Mouse (Mus musculus): ENCODE measurements around the gene Atp6v0a1. TPM values are rescaled to one million over a fixed set of nuclear protein-coding genes. Genes with fewer than 3 reads are reported as not detected.

Gene Atp6v0a1
- total and polyA plus RNA-seq, 2 experiments = 21.5 to 37.7 TPM

DNA sequence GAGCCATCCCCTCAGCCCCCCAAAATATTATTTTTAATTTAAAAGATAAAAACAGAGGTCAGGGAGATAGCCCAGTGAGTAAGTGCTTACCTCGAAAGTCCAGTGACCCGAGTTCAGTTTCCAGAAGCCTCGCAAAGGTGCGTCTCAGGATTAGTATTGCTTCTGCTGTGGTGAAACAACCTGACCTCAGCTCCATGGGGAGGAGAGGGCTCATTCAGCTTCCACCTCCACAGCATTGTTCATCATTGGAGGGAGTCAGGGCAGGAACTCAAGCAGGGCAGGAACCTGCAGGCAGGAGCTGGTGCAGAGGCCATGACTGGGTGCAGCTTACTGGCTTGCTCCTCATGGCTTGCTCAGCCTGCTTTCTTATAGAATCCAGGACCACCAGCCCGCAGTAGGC is 51.8 kb downstream of the Atp6v0a1 start:
- H3K27ac ChIP-seq (replicated peaks; ENCODE audit: insufficient read depth, low read depth, low read length) = no peak overlapping the region
- TF ChIP-seq CTCF (IDR thresholded peaks at IDR 0.05; ENCODE audit: low read depth, low read length) = no peak
- no peak for TF ChIP-seq POLR2A (IDR thresholded peaks at IDR 0.05; ENCODE audit: extremely low read depth, insufficient read depth, low read length)
- DNase-seq (ENCODE audit: extremely low read depth, low read depth, low spot score) = no peak
- no peaks in the 10 kb centered on the region for H3K79me2 ChIP-seq (ENCODE audit: control insufficient read depth, insufficient read depth, low read length)
- no peak overlapping the region for H3K9ac ChIP-seq (ENCODE audit: low read depth, low read length)
- no peak overlapping the region for H3K4me3 ChIP-seq (ENCODE audit: insufficient read depth, low read depth, low read length)
- no peaks in the 10 kb centered on the region for H3K36me3 ChIP-seq (ENCODE audit: control insufficient read depth, insufficient read depth, low read length)
- 92% methylated on average over 5 of the region's 5 CpGs for WGBS
- no peaks in the 10 kb centered on the region for H3K27me3 ChIP-seq (ENCODE audit: control insufficient read depth, insufficient read depth, low read length)
- peaks cover 34% of the 10 kb centered on the region for H3K4me1 ChIP-seq (ENCODE audit: control insufficient read depth, insufficient read depth, low read length)

DNA sequence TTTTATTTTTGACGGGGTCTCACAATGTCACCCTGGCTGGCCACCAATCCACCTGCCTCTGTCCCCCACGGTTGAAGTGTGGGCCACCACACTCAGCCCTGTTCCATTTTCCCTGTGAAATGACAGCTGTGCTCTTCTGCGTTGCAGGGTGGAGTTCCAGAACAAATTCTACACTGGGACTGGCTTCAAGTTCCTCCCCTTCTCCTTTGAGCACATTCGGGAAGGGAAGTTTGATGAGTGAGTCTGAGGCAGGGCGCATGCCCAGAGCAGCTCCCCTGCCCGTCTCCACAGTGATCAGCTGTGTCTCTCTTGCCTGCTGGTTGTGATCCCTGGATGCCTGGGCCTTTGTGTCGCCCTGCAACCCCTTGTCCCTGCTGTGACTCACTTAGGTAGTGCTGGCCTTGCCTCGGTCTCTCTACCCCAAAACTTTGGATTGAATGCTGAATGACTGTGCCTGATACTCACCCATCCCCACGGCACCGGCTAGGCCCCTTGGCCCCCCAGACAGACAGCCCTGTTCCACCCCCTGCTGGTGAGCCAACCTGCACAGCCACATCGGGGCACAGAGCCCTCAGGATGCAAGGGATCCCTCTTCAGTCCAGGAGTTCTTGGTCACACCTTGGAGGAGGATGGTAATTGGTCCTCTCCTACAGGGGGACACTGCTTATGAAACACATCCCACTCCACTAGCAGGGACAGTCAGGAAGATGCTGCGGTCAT is 53.1 kb downstream of the Atp6v0a1 start:
- Histone ChIP-seq H3K9ac (ENCODE audit: low read depth, low read length) (no peak overlapping the region), H3K4me3 (ENCODE audit: insufficient read depth, low read depth, low read length) (no peak overlapping the region), H3K79me2 (ENCODE audit: control insufficient read depth, insufficient read depth, low read length) (no peaks in the 10 kb centered on the region), H3K27me3 (ENCODE audit: control insufficient read depth, insufficient read depth, low read length) (no peaks in the 10 kb centered on the region), H3K27ac (replicated peaks; ENCODE audit: insufficient read depth, low read depth, low read length) (peak overlapping the region; percentile 84), H3K36me3 (ENCODE audit: control insufficient read depth, insufficient read depth, low read length) (no peaks in the 10 kb centered on the region), H3K4me1 (ENCODE audit: control insufficient read depth, insufficient read depth, low read length) (peaks cover 31% of the 10 kb centered on the region)
- DNase-seq (ENCODE audit: extremely low read depth, low read depth, low spot score) = no peak
- 73% methylated on average over 12 of the region's 12 CpGs for WGBS
- TF ChIP-seq CTCF (IDR thresholded peaks at IDR 0.05; ENCODE audit: low read depth, low read length) (no peak), POLR2A (IDR thresholded peaks at IDR 0.05; ENCODE audit: extremely low read depth, insufficient read depth, low read length) (no peak)

DNA sequence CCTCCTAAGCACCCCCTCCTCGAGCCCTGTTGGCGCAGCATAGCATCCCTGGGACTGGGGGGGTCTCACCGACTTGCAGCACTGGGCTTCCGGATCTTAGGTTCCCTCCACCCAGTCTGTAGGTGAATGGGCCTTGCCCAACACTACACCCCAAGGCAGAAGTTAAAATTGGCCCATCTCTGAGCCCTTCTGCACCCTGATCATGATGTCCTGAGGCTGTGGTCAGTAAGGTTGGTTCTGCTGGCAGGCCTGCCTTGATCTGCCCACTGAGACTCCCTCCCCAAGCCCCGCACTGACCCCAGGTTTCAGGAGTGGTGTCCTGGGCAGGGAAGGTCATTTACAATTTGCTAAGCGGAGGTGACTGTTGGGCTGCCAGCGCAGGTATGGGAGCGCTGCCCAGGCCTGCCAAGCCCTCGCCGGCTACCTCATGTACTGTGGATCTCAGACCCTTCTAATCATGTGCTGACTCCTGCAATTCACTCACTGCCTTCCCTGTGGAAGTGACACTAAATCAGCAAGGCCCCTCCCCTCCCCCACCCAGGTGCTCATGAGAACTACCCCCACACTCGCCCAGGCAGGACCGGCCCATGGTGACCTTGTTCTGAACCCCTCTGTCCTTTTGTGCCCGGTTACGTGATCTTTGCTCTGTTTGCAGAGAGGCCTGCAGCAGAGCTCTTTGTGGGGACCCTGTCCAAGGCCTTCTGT is 53.9 kb downstream of the Atp6v0a1 start:
- no peaks in the 10 kb centered on the region for H3K36me3 ChIP-seq (ENCODE audit: control insufficient read depth, insufficient read depth, low read length)
- H3K4me3 ChIP-seq (ENCODE audit: insufficient read depth, low read depth, low read length) = no peak overlapping the region
- TF ChIP-seq CTCF (IDR thresholded peaks at IDR 0.05; ENCODE audit: low read depth, low read length) (no peak), POLR2A (IDR thresholded peaks at IDR 0.05; ENCODE audit: extremely low read depth, insufficient read depth, low read length) (no peak)
- no peaks in the 10 kb centered on the region for H3K27me3 ChIP-seq (ENCODE audit: control insufficient read depth, insufficient read depth, low read length)
- no peaks in the 10 kb centered on the region for H3K79me2 ChIP-seq (ENCODE audit: control insufficient read depth, insufficient read depth, low read length)
- H3K27ac ChIP-seq (replicated peaks; ENCODE audit: insufficient read depth, low read depth, low read length) = peak overlapping the region; percentile 84
- peaks cover 30% of the 10 kb centered on the region for H3K4me1 ChIP-seq (ENCODE audit: control insufficient read depth, insufficient read depth, low read length)
- H3K9ac ChIP-seq (ENCODE audit: low read depth, low read length) = no peak overlapping the region
- 29% methylated on average over 14 of the region's 14 CpGs for WGBS
- DNase-seq (ENCODE audit: extremely low read depth, low read depth, low spot score) = peak; percentile 91

DNA sequence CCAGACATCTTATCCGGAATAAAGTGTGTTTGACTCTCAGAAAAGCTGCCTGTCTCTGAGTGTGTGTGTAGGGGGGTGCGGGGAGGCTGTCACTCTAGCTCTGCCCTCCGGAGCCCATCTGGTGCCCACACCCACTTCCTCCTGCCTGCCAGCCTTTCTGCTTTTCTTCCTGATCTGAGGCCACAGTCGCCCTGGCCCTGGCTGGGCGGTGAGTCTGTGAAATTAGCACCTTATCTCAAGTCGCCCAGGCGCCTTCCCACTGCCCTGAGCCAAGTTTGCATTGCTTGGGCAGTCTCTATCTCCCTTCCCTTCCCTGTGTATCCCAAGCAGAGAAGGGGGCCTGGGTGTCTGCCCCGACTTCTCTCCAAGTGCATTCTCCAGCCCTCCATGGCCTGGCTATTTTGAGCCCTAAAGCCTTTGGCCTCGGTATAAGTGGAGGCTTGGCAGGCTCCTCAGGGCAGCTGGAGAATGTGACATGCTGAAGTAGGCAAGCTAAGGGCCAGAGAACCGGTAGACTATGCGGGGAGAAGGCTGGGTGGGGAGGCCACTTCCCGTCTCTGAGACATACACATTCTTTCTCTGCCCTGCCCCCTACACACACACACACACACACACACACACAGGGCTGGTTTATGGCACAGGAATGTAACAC is 54.5 kb downstream of the Atp6v0a1 start:
- Histone ChIP-seq H3K9ac (ENCODE audit: low read depth, low read length) (peak overlapping the region; percentile 37), H3K79me2 (ENCODE audit: control insufficient read depth, insufficient read depth, low read length) (no peaks in the 10 kb centered on the region), H3K27me3 (ENCODE audit: control insufficient read depth, insufficient read depth, low read length) (no peaks in the 10 kb centered on the region), H3K4me1 (ENCODE audit: control insufficient read depth, insufficient read depth, low read length) (peaks cover 30% of the 10 kb centered on the region), H3K36me3 (ENCODE audit: control insufficient read depth, insufficient read depth, low read length) (no peaks in the 10 kb centered on the region), H3K4me3 (ENCODE audit: insufficient read depth, low read depth, low read length) (no peak overlapping the region), H3K27ac (replicated peaks; ENCODE audit: insufficient read depth, low read depth, low read length) (peak overlapping the region; percentile 84)
- 4% methylated on average over 12 of the region's 12 CpGs for WGBS
- TF ChIP-seq POLR2A (IDR thresholded peaks at IDR 0.05; ENCODE audit: extremely low read depth, insufficient read depth, low read length) (no peak), CTCF (IDR thresholded peaks at IDR 0.05; ENCODE audit: low read depth, low read length) (no peak)
- DNase-seq (ENCODE audit: extremely low read depth, low read depth, low spot score) = no peak

DNA sequence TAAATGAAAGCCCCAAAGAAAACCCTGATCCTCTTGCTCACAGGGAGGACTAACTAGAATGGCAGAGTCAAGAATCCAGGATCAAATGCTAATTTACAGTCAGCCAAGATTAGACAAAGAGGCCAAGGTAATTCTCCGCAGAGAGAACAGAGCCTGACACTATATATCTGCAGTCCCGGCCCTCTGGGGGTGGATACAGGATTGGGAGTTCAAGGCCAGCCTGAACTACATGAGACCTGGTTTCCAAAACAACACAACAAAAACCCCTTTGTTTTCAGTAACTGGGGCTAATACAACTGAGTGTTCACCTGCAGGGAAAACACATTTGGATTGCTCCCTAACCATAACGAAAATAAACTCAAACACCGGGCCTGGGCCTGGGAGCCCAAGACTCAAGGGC is 55.2 kb downstream of the Atp6v0a1 start:
- TF ChIP-seq CTCF (IDR thresholded peaks at IDR 0.05; ENCODE audit: low read depth, low read length) (no peak), POLR2A (IDR thresholded peaks at IDR 0.05; ENCODE audit: extremely low read depth, insufficient read depth, low read length) (no peak)
- peak overlapping the region; percentile 84 for H3K27ac ChIP-seq (replicated peaks; ENCODE audit: insufficient read depth, low read depth, low read length)
- no peak for DNase-seq (ENCODE audit: extremely low read depth, low read depth, low spot score)
- H3K4me3 ChIP-seq (ENCODE audit: insufficient read depth, low read depth, low read length) = no peak overlapping the region
- peaks cover 31% of the 10 kb centered on the region for H3K4me1 ChIP-seq (ENCODE audit: control insufficient read depth, insufficient read depth, low read length)
- H3K79me2 ChIP-seq (ENCODE audit: control insufficient read depth, insufficient read depth, low read length) = no peaks in the 10 kb centered on the region
- WGBS = 66% methylated on average over 4 of the region's 4 CpGs
- H3K36me3 ChIP-seq (ENCODE audit: control insufficient read depth, insufficient read depth, low read length) = no peaks in the 10 kb centered on the region
- no peak overlapping the region for H3K9ac ChIP-seq (ENCODE audit: low read depth, low read length)
- H3K27me3 ChIP-seq (ENCODE audit: control insufficient read depth, insufficient read depth, low read length) = no peaks in the 10 kb centered on the region

All from liver, adult 2 months (tissue).